Mouse (Mus musculus): Measurements from ENCODE around the gene Apoo.
"Not testable (repeated sequence)": the region's sequence is repeated elsewhere in the genome, so short reads cannot be mapped to it uniquely, and the experiment has no call there.

- TF ChIP-seq USF1 (IDR thresholded peaks at IDR 0.05; ENCODE audit: low read depth); CTCF (IDR thresholded peaks at IDR 0.05; ENCODE audit: control insufficient read depth, insufficient read depth, insufficient read length); MYOD1 (IDR thresholded peaks at IDR 0.05; ENCODE audit: control insufficient read depth, insufficient read length, low read depth); CEBPB (IDR thresholded peaks at IDR 0.05; ENCODE audit: low read depth); MAX (IDR thresholded peaks at IDR 0.05); MYOG (IDR thresholded peaks at IDR 0.05; ENCODE audit: control insufficient read depth, extremely low read depth, insufficient read length); FOSL1 (IDR thresholded peaks at IDR 0.05; ENCODE audit: insufficient read depth, low read length, poor library complexity, severe bottlenecking): not testable (repeated sequence)
Observed at GRCm38 (mm10) chrX:94462604-94463429, 95.9 kb downstream of the Apoo start.

Data from C2C12 (cell line).